Mouse (Mus musculus) ES-E14 (cell line): ENCODE measurements around the gene Cisd1. TPM values are rescaled to one million over a fixed set of nuclear protein-coding genes. Genes with fewer than 3 reads are reported as not detected.
A peak's percentile ranks its signal among the peaks of the same experiment; 100 is the strongest.

Experiments
- DNase-seq: peaks from one replicate; pipeline ENCODE4 v3.0.0-alpha.2; 2013; ENCODE audit warnings: low read depth, low spot score
- H3K27ac ChIP-seq: 2 replicates; pipeline ENCODE4 v1.5.1; 2012; ENCODE audit warnings: low read depth, mild to moderate bottlenecking, low read length, moderate library complexity, mixed read lengths; ENCODE audit not compliant: poor library complexity, insufficient read depth, severe bottlenecking
- H3K36me3 ChIP-seq: 2 replicates; pipeline ENCODE4 v1.6.1; 2012; ENCODE audit warnings: mild to moderate bottlenecking, low read length, moderate library complexity, mixed read lengths; ENCODE audit not compliant: control insufficient read depth, poor library complexity, insufficient read depth, severe bottlenecking
- H3K4me1 ChIP-seq, 2 experiments: fragments of 150-350 bp in 1 of 2; sonication (generic) in 1 of 2; 2 replicates each; pipeline ENCODE4 v1.6.1; 2012; ENCODE audit warnings: low read length in 2 of 2, mild to moderate bottlenecking in 1 of 2, mixed read lengths in 1 of 2; ENCODE audit not compliant: control insufficient read depth in 2 of 2, insufficient read depth in 2 of 2, poor library complexity in 1 of 2
- H3K4me3 ChIP-seq, 2 experiments: fragments of 150-350 bp in 1 of 2; sonication (generic) in 1 of 2; 2 replicates each; pipeline ENCODE4 v1.5.1; 2012; ENCODE audit warnings: low read length in 2 of 2, low read depth in 1 of 2, mild to moderate bottlenecking in 1 of 2, mixed read lengths in 1 of 2; ENCODE audit not compliant: insufficient read depth in 1 of 2, poor library complexity in 1 of 2, severe bottlenecking in 1 of 2
- H3K9ac ChIP-seq: 2 replicates; pipeline ENCODE4 v1.6.1; 2012; ENCODE audit warnings: low read depth, mild to moderate bottlenecking, low read length, mixed read lengths; ENCODE audit not compliant: poor library complexity, insufficient read depth, severe bottlenecking
- H3K9me3 ChIP-seq: fragments of 150-350 bp; sonication (generic); 2 replicates; pipeline ENCODE4 v1.6.1; 2012; ENCODE audit warnings: low read depth, mild to moderate bottlenecking, low read length; ENCODE audit not compliant: control insufficient read depth, insufficient read depth
- CHD2 ChIP-seq: IDR thresholded peaks from 2 replicates; pipeline ENCODE4 v1.6.1; 2014; ENCODE audit warnings: mild to moderate bottlenecking, low read depth, low read length, inconsistent platforms
- HCFC1 ChIP-seq: IDR thresholded peaks from 2 replicates; pipeline ENCODE4 v1.6.1; 2012; ENCODE audit warnings: low read length, inconsistent platforms, borderline replicate concordance; ENCODE audit not compliant: insufficient read depth
- MAFK ChIP-seq: IDR thresholded peaks from 2 replicates; pipeline ENCODE4 v1.6.1; 2014; ENCODE audit warnings: mild to moderate bottlenecking, low read depth, low read length, inconsistent platforms; ENCODE audit not compliant: insufficient read depth
- ZC3H11A ChIP-seq: IDR thresholded peaks from 2 replicates; pipeline ENCODE4 v1.6.1; 2012; ENCODE audit warnings: low read depth, mild to moderate bottlenecking, inconsistent platforms, low read length, borderline replicate concordance
- ZNF384 ChIP-seq: IDR thresholded peaks from 2 replicates; pipeline ENCODE4 v1.6.1; 2012; ENCODE audit warnings: low read depth, low read length, inconsistent platforms
- in situ Hi-C, 2 experiments: fragments of 600-800 bp; cut with MboI; formaldehyde crosslinking; loops; one replicate each; pipeline ENCODE4 v1.15.1; 2025; ENCODE audit warnings: low sequenced_read_pairs in 2 of 2, inconsistent platforms in 1 of 2; ENCODE audit not compliant: unreplicated experiment in 2 of 2
- total RNA-seq: library from RNA; depleted of rRNA; stranded (reverse); fragments of 300-350 nt; gene quantifications from 2 replicates; pipeline ENCODE4 v1.2.3, GENCODE M21; 2012

Gene Cisd1
- total RNA-seq, 1 experiment = 158 TPM

GRCm38 (mm10) chr10:71329295-71329694 is 15.5 kb downstream of the Cisd1 start:
- no peaks in the 10 kb centered on the region for H3K9me3 ChIP-seq
- in situ Hi-C loops = no loop called here
- peaks cover 23% of the 10 kb centered on the region for H3K36me3 ChIP-seq
- no peak for DNase-seq
- H3K27ac ChIP-seq = no peak overlapping the region
- TF ChIP-seq HCFC1 (no peak), ZNF384 (no peak), MAFK (no peak)
- no peak overlapping the region for H3K4me3 ChIP-seq
- H3K4me1 ChIP-seq = peaks cover 0 to 12% of the 10 kb centered on the region in 2 experiments; a peak in 1 of 4 replicates
- H3K9ac ChIP-seq = no peak overlapping the region

GRCm38 (mm10) chr10:71328870-71329269 is 15.9 kb downstream of the Cisd1 start:
- Histone ChIP-seq H3K27ac (no peak overlapping the region), H3K36me3 (peaks cover 19% of the 10 kb centered on the region), H3K4me1 (peaks cover 0 to 12% of the 10 kb centered on the region in 2 experiments; a peak in 1 of 4 replicates), H3K9me3 (no peaks in the 10 kb centered on the region), H3K9ac (no peak overlapping the region), H3K4me3 (no peak overlapping the region)
- in situ Hi-C loops = no loop called here
- DNase-seq = no peak
- TF ChIP-seq ZC3H11A (no peak), MAFK (no peak), CHD2 (no peak), HCFC1 (no peak), ZNF384 (no peak)

DNA sequence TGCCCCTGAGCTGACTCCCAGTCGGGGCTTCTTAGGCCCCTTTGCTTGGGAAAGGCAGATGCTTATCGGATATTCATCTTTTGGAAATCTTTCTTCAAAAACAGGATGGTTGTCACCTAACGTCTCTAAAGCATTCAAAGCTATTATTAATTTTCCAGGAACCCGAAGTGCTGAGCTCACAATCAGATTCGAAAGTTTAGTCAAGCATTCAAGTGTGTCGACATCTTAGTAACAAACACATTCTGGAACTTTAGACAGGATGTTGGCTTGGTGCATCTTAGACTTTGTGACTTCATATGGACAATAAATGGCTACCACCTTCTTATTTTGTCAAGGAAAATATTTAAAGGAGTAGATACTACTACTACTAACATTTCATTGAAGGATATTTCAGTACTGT is 16.4 kb downstream of the Cisd1 start:
- no peaks in the 10 kb centered on the region for H3K9me3 ChIP-seq
- in situ Hi-C loops = no loop called here
- H3K36me3 ChIP-seq = peaks cover 15% of the 10 kb centered on the region

DNA sequence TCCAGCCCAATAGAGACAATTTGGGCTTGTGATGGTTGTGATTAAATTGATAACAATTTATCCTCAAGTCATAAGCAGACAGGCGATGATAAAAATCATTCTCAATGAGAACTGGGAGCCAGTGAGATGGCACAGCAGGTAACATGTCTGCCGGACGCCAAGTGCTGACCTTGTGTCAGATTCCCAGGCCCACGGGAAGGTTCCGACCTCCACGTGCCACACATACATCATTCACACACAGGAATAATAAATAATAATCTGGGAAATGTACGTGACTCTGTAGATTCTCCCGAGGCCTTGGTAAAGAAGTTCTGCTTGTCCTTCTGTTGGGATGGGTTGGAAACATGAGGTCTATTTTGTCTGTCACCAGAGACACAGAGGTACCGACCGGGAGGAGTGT is 17.4 kb downstream of the Cisd1 start:
- peaks cover 0 to 8% of the 10 kb centered on the region in 2 experiments; a peak in 1 of 4 replicates for H3K4me1 ChIP-seq
- no peak overlapping the region for H3K27ac ChIP-seq
- in situ Hi-C loops = no loop called here
- no peak overlapping the region for H3K9ac ChIP-seq
- no peak for TF ChIP-seq HCFC1
- no peak for TF ChIP-seq ZC3H11A
- no peak for TF ChIP-seq MAFK
- TF ChIP-seq ZNF384 = no peak
- TF ChIP-seq CHD2 = no peak
- no peak for DNase-seq
- H3K9me3 ChIP-seq = no peaks in the 10 kb centered on the region
- peaks cover 15% of the 10 kb centered on the region for H3K36me3 ChIP-seq
- H3K4me3 ChIP-seq = no peak overlapping the region

More for the DNA sequence above, 16.4 kb downstream of the Cisd1 start:
- DNase-seq = no peak
- Histone ChIP-seq H3K4me1 (peaks cover 0 to 12% of the 10 kb centered on the region in 2 experiments; a peak in 1 of 4 replicates), H3K4me3 (no peak overlapping the region), H3K27ac (no peak overlapping the region), H3K9ac (no peak overlapping the region)
- no peak for TF ChIP-seq HCFC1
- TF ChIP-seq CHD2 = no peak
- no peak for TF ChIP-seq ZC3H11A
- TF ChIP-seq ZNF384 = no peak
- TF ChIP-seq MAFK = no peak

DNA sequence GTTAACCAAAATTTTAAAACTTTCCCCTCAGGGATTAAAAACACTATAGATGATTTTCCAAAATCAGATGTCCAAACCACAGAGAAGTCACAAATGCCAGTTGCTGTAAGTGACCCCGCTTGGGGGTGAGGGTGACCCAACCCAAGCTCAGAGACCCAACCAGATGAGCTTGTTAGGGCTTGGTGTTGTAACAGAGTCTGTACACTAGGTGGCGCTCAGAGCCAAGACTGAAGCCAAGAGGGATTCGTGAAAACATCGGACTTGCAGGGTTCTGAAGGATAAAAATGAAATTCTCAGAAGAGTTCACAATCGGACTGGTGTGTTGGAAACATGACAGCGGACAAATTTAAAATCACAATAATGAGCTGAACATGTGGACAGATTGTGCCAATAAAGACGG is 18.0 kb downstream of the Cisd1 start:
- Histone ChIP-seq H3K27ac (no peak overlapping the region), H3K9ac (no peak overlapping the region), H3K4me3 (no peak overlapping the region), H3K36me3 (peaks cover 15% of the 10 kb centered on the region), H3K9me3 (no peaks in the 10 kb centered on the region), H3K4me1 (peaks cover 0 to 8% of the 10 kb centered on the region in 2 experiments; a peak in 1 of 4 replicates)
- DNase-seq = peak; percentile 73
- in situ Hi-C loops = no loop called here
- TF ChIP-seq ZNF384 (no peak), MAFK (no peak), ZC3H11A (peak; percentile 53; the same call in 1 of the 2 replicates)
